Mouse (Mus musculus) bone marrow macrophage, adult 2 months (primary cell): ENCODE data around the gene Cyp2d9.
"Not testable (repeated sequence)": the region's sequence is repeated elsewhere in the genome, so short reads cannot be mapped to it uniquely, and the experiment has no call there.

ENCODE experiments used
- CTCF ChIP-seq: IDR thresholded peaks from 2 replicates; pipeline ENCODE4 v1.5.1; 2012; ENCODE audit warnings: low read depth, mild to moderate bottlenecking, low read length, moderate library complexity
- POLR2A ChIP-seq: IDR thresholded peaks from 2 replicates; pipeline ENCODE4 v1.6.1; 2012; ENCODE audit warnings: mild to moderate bottlenecking, low read depth, low read length, borderline replicate concordance

- TF ChIP-seq CTCF, POLR2A: not testable (repeated sequence)
These were observed 39.3 kb upstream of the Cyp2d9 start, which contains the start of gene Cyp2d11 for GRCm38 (mm10) chr15:82393922-82394321.
